Mouse (Mus musculus): ENCODE data around the gene Uba7. TPM values are rescaled to one million over a fixed set of nuclear protein-coding genes. Genes with fewer than 3 reads are reported as not detected.

The Uba7 gene
- total RNA-seq (2021) = 1 to 10 TPM; 2.1 to 3.5 TPM

DNA sequence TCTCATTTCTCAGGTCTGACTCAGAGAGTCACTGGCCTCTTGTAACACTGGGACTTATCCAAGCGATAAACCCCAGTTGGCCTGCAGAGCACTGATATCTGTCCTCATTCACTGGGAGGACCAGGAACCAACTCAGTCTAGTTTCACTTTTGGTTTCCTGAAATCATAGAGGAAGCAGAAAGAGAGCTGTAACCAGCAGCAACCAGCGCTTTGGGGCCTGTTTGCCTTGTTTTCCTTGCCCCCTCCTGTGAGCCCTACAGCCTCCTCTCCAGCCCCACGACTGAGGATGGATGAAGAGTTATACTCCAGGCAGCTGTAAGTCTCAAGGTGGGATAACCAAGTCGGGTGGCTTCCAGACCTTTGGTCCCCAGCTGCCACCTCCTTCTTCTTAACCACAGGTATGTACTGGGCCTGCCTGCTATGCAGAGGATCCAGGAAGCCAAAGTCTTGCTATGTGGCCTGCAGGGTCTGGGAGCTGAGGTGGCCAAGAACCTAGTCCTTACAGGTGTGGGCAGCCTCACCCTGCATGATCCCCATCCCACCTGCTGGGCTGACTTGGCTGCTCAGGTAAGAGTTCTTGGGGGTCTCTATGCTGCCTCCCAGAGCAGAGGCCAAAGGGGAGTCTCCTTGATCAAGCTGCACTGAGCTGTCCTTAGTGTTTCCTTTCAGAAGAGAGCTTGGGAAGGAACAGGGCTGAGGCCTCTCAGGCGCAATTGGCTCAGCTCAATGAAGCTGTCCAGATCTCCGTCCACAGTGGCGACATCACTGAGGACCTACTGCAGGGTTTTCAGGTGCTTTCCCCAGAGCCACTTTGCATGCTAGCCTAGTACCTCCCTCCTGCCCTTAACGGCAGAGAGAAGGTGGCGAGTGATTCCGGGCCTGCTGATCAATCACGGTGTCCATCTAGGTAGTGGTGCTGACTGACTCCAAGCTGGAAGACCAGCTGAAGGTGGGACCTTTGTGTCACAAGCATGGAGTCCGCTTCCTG is at the start of gene Uba7:
Gene Uba7 (plus strand): TSS at position 107 of the 988 bp plus-strand sequence.
- intact Hi-C loops (cut with DNase I) = no loop called here
- no peak for DNase-seq

- DNase-seq = no peak
- intact Hi-C loops (cut with DNase I) = no loop called here
Measured at GRCm38 (mm10) chr9:107926920-107927420, 48.3 kb upstream of the Uba7 start.

DNA sequence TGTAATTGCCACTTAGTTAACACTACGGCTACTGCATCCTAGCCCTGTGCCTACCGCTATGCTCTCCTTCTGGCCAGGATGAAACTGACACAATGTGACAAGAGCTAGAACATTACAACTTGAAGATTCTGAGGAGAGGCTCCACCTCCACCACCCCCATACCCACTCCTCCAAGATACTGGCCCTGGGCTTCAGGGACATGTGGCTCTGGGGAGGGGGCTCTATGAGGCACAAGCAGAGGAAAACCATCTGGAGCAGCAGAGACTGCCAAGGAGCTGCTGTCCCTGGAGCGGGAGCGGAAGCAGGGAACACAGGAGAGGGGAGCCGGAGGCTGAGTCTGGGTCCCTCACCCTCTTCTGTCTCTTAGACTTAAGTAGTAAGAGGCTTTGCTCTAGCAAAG is 47.6 kb upstream of the Uba7 start:
- DNase-seq = peak; percentile 68
- intact Hi-C loops (cut with DNase I) = no loop called here

GRCm38 (mm10) chr9:107928169-107928568 is 47.1 kb upstream of the Uba7 start, which contains the start of gene Actl11:
Gene Actl11, plus strand, starts transcription at chr9:107928469.
- intact Hi-C loops (cut with DNase I) = no loop called here
- no peak for DNase-seq

- intact Hi-C loops (cut with DNase I) = no loop called here
- DNase-seq = no peak
Measured at GRCm38 (mm10) chr9:107932221-107932620, 43.1 kb upstream of the Uba7 start.

GRCm38 (mm10) chr9:107934146-107934545 is 41.2 kb upstream of the Uba7 start:
- peak; percentile 64 for DNase-seq
- intact Hi-C loops (cut with DNase I) = no loop called here

GRCm38 (mm10) chr9:107935374-107935773 is 39.9 kb upstream of the Uba7 start, which contains the start of gene Camkv:
Gene Camkv, plus strand, starts transcription at chr9:107935674.
- intact Hi-C loops (cut with DNase I) = no loop called here
- no peak for DNase-seq

DNA sequence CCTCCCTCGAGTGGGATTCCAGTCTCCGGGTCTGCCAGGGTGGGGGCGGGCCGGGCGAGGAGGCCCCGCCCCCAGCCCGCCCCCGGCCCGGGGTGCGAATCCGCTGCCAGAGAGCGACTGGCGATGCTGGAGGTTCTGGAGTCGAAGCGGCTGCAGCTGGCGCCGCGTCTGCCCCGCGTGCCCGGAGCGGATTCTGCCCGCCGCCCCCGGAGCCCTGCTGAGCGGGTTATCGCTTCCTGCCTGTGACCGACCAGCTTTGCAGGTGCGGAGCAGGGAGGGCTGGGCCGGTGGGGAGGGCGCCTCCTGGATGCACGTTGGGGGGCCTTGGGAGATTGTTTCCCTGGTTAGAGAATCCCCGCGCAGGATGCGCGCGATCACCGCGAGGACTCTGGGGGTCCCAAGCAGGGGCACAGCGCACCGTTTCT is 39.5 kb upstream of the Uba7 start:
- intact Hi-C loops (cut with DNase I) = no loop called here
- peak; percentile 50 for DNase-seq

GRCm38 (mm10) chr9:107936215-107936822 is 39.0 kb upstream of the Uba7 start:
- intact Hi-C loops (cut with DNase I) = no loop called here
- peak; percentile 39 for DNase-seq

DNA sequence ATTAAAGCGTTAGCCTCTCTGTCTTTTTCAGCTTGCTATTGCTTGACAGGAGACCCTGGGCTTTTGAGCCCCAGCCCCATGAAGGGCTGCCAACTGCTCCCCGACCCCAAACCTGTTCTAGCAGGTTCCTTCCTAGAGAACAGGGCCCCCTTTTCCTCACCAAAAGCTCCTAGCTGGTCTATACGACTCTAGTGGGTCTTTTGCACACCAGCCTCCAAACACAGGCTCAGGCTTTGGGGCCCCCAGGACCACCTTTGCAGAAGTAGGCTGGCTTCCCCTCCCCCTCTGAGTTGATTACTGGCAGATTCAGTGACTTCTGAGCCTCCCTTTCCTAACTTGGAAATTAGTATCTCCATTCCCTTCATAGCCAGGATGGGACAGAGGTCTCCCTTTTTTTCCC is 38.5 kb upstream of the Uba7 start:
- DNase-seq = no peak
- intact Hi-C loops (cut with DNase I) = no loop called here

DNA sequence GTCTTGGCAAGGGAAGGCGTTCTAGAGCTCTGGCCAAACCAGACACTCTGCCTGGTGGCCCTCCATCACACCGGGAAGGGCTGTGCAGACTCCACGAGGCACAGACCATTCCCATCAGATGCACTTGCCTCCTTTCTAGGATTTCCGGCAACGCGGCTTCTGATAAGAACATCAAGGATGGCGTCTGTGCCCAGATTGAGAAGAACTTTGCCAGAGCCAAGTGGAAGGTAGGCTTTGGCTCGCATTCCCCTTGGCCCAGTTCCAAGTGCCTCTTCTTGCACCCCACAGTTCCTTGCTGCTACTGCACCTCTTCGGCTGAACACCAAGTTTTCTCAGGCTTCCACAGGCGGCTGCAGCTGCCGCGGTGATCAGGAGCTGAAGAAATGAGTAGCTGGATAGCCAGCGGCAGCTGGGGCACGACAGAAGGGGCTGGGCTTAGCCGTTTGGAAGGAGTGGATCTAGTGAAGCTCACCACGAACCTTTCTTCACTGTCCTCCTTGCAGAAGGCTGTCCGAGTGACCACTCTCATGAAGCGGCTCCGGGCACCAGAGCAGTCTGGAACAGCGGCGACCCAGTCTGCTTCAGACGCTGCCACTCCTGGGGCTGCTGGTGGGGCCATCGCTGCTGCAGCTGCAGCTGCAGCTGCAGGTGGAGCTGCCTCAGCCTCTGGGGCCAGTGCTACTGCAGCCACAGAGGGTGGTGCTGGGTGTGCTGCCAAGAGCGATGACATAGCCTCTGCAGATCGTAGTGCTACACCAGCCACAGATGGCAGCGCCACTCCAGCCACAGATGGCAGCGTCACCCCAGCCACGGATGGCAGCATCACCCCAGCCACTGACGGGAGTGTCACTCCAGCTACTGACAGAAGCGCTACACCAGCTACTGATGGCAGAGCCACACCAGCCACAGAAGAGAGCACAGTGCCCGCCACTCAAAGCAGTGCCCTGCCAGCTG is 27.8 kb upstream of the Uba7 start:
- intact Hi-C loops (cut with DNase I) = no loop called here
- DNase-seq = peak; percentile 79

DNA sequence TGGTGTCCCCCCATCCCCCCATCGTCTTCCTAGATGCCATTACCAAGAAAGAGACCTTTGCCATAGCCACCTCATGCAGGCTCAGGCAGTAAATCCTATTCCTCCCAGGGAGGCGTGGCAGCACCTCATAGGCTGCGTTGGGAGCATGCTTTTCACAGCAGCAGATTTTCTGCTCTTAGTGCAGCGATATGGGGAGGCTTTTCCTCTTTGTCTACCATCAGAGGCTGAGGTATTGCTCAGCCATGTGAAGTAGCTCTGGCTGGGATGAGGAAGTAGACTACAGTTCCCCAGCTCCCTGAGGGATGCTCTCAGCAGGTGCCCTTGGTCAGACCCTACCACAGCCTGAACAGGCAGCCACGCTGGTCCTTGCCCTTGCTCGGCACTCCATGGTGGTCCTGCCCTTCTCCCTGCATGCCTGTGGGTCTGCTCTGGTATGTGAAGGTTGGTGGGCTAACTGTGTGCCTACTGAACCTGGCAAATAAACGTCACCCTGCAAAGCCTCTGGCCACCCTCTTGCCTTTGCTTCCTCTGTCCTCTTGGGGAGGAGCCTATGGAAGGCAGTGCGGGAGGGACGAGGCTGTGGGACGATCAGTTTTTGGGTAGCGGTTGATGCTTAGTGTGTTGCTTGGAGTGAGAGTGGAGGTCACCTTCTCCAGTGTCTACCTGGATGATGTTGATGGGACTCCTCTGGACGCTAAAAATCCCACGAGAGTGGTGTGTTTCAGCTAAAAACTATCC is 26.0 kb upstream of the Uba7 start:
- DNase-seq = no peak
- intact Hi-C loops (cut with DNase I) = no loop called here

- intact Hi-C loops (cut with DNase I) = no loop called here
- no peak for DNase-seq
Measured at GRCm38 (mm10) chr9:107949922-107950235, 25.4 kb upstream of the Uba7 start, which contains the start of gene Traip. Gene Traip, plus strand, starts transcription at chr9:107950136.

DNA sequence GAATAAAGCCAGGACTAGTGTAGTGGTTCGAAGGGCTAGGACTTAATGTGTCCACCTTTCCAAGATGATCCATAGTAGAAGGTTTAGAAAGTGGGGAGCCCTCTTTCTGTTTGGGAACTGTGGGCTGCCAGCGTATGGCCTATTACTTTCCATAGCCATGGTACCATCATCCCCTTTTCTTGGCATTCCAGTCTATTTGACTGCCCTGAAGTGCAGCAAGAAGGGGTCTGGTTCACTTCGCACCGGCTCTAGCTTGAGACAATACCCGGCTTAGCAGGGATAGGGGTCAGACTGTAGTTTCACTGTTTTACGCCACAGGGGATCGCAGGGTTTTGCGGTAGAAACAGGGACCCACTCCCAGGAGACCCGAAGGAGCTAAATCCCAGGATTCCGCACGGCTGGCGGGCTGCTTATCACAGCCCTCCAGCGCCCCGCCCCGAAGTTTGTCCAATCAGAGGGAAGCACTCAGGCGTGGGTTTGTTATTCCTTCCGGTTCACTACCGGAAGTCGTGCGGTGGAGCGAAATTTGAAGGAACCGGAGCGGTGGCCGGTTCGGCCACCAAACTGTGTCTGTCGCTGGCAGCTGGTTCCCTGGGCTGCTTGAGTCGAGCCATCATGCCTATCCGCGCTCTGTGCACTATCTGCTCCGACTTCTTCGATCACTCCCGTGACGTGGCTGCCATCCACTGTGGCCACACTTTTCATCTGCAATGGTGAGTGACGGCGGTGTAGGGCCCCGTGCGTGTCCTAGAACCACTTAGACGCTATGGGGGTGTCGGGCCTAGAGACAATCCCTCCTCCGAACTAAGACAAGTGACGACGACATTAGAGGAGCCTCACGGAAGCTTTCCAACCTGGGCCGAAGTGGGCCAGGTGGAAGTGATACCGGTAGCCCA is 24.6 kb upstream of the Uba7 start:
- peak; percentile 94 for DNase-seq
- intact Hi-C loops (cut with DNase I) = no loop called here

- intact Hi-C loops (cut with DNase I) = no loop called here
- DNase-seq = no peak
Measured at GRCm38 (mm10) chr9:107955613-107956289, 19.6 kb upstream of the Uba7 start.

GRCm38 (mm10) chr9:107957141-107957540 is 18.2 kb upstream of the Uba7 start:
- intact Hi-C loops (cut with DNase I) = no loop called here
- no peak for DNase-seq

- intact Hi-C loops (cut with DNase I) = loop anchor here (5.0 to 10.0 kb wide), 2 partner anchors 58 to 95 kb away; partner anchors contain the start of gene Amigo3
- no peak for DNase-seq
Measured at GRCm38 (mm10) chr9:107959896-107960295, 15.4 kb upstream of the Uba7 start.

DNA sequence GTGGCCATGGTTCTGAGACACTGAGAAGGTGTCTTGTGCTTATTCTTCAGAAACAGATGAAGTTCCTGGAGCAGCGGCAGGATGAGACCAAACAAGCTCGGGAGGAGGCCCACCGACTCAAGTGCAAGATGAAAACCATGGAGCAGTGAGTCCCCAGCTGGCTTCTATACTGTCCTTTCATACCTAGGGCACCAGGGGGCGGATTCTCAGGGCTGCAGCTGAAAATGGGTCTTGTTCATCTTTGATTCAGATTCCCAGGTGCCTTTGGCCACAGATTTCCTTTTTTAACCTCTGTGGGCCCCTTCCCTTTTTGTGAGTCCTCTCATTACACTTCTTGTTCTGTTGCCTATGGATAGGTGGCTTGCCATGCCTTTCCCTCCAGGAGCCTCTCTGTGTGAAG is 14.4 kb upstream of the Uba7 start:
- DNase-seq = no peak
- intact Hi-C loops (cut with DNase I) = loop anchor here (5.0 to 10.0 kb wide), 2 partner anchors 59 to 94 kb away; partner anchors contain the start of gene Amigo3
